Mouse (Mus musculus) heart, embryonic 16.5 days (tissue): ENCODE results near the gene Rassf2. TPM values are rescaled to one million over a fixed set of nuclear protein-coding genes. Genes with fewer than 3 reads are reported as not detected.

Experiments used
- ATAC-seq: fragments of 200-750 bp; cut with Nextera tagmentation; replicated peaks from 2 replicates; pipeline ENCODE4 v1.8.0; 2017; ENCODE audit warnings: moderate number of reproducible peaks; ENCODE audit not compliant: insufficient read depth, low FRiP score; ENCODE audit errors: extremely low read depth
- H3K27ac ChIP-seq: fragments of 300-500 bp; sonication (generic); 2 replicates; pipeline ENCODE4 v1.5.1; 2014; ENCODE audit warnings: mild to moderate bottlenecking, low read length, control low read depth, moderate library complexity
- H3K27me3 ChIP-seq: fragments of 300-500 bp; sonication (generic); 2 replicates; pipeline ENCODE4 v1.6.1; 2014; ENCODE audit warnings: low read length, mixed read lengths; ENCODE audit not compliant: control insufficient read depth, insufficient read depth
- H3K36me3 ChIP-seq: fragments of 300-500 bp; sonication (generic); 2 replicates; pipeline ENCODE4 v1.6.1; 2014; ENCODE audit not compliant: control insufficient read depth, insufficient read depth
- H3K4me1 ChIP-seq: fragments of 300-500 bp; sonication (generic); 2 replicates; pipeline ENCODE4 v1.6.1; 2014; ENCODE audit warnings: low read length, mixed read lengths; ENCODE audit not compliant: control insufficient read depth, insufficient read depth
- H3K4me2 ChIP-seq: fragments of 300-500 bp; sonication (generic); 2 replicates; pipeline ENCODE4 v1.6.1; 2014; ENCODE audit warnings: low read depth, mild to moderate bottlenecking, control low read depth, low read length
- H3K4me3 ChIP-seq: fragments of 300-500 bp; sonication (generic); 2 replicates; pipeline ENCODE4 v1.5.1; 2014; ENCODE audit warnings: mild to moderate bottlenecking, control low read depth, low read length
- H3K9ac ChIP-seq: fragments of 300-500 bp; sonication (generic); 2 replicates; pipeline ENCODE4 v1.6.1; 2014; ENCODE audit warnings: low read length, control low read depth
- H3K9me3 ChIP-seq: fragments of 300-500 bp; sonication (generic); replicated peaks from 2 replicates; pipeline ENCODE4 v1.6.1; 2016; ENCODE audit warnings: low read length; ENCODE audit not compliant: control insufficient read depth
- WGBS: fragments of 180-500 bp; shearing (Covaris S2); extraction: QIAGEN DNeasy Blood & Tissue Kit; methylation state at CpG from one replicate; pipeline ENCODE4 v1.1.7; 2014; 5-methylcytosine and 5-hydroxymethylcytosine counted together
- polyA plus RNA-seq: library from polyadenylated mRNA; unstranded; fragments of >200 nt; fragmentation: Nextera tagmentation; extraction: Ambion mirVana; gene quantifications from 2 replicates; pipeline ENCODE4 v1.2.1, GENCODE M21; 2015

Rassf2 gene
- polyA plus RNA-seq, 1 experiment from 2014 or later: 12.5 TPM

- 45% methylated on average over 5 of the region's 5 CpGs for WGBS
- no peak overlapping the region for H3K27ac ChIP-seq
These were observed 2.0 kb downstream of the Rassf2 start for GRCm38 (mm10) chr2:132028107-132028506.

GRCm38 (mm10) chr2:132027366-132027765 is 2.7 kb downstream of the Rassf2 start:
- Histone ChIP-seq H3K27ac (no peak overlapping the region), H3K9ac (no peak overlapping the region), H3K4me3 (no peak overlapping the region), H3K4me1 (peaks cover 15% of the 10 kb centered on the region), H3K4me2 (peak overlapping the region; percentile 98), H3K9me3 (no peaks in the 10 kb centered on the region), H3K27me3 (0 out of 2 replicates have a peak, but pooled peaks cover 5% of the 10 kb centered on the region), H3K36me3 (no peaks in the 10 kb centered on the region)
- 48% methylated on average over 5 of the region's 5 CpGs for WGBS
- no peak for ATAC-seq

More at GRCm38 (mm10) chr2:132028107-132028506, 2.0 kb downstream of the Rassf2 start:
- Histone ChIP-seq H3K4me1 (peaks cover 15% of the 10 kb centered on the region), H3K9ac (no peak overlapping the region; the same call in 1 of the 2 replicates), H3K4me3 (peak overlapping the region; percentile 74), H3K9me3 (no peaks in the 10 kb centered on the region), H3K27me3 (0 out of 2 replicates have a peak, but pooled peaks cover 5% of the 10 kb centered on the region), H3K4me2 (peak overlapping the region; percentile 98), H3K36me3 (no peaks in the 10 kb centered on the region)
- no peak for ATAC-seq

- Histone ChIP-seq H3K9ac (no peak overlapping the region), H3K9me3 (no peaks in the 10 kb centered on the region), H3K36me3 (no peaks in the 10 kb centered on the region), H3K4me1 (peaks cover 17% of the 10 kb centered on the region), H3K4me3 (no peak overlapping the region), H3K4me2 (no peak overlapping the region), H3K27me3 (0 out of 2 replicates have a peak, but pooled peaks cover 5% of the 10 kb centered on the region), H3K27ac (no peak overlapping the region)
- 82% methylated on average over 4 of the region's 4 CpGs for WGBS
- ATAC-seq: no peak
These were observed 6.0 kb downstream of the Rassf2 start for GRCm38 (mm10) chr2:132024028-132024427.

GRCm38 (mm10) chr2:132022621-132023020 is 7.4 kb downstream of the Rassf2 start:
- H3K9me3 ChIP-seq: no peaks in the 10 kb centered on the region
- WGBS: 65% methylated on average over 8 of the region's 8 CpGs
- H3K36me3 ChIP-seq: no peaks in the 10 kb centered on the region
- H3K4me3 ChIP-seq: no peak overlapping the region
- no peaks in the 10 kb centered on the region for H3K27me3 ChIP-seq
- no peak overlapping the region for H3K9ac ChIP-seq
- H3K27ac ChIP-seq: peak overlapping the region; percentile 52
- no peak for ATAC-seq
- no peak overlapping the region for H3K4me2 ChIP-seq
- H3K4me1 ChIP-seq: peaks cover 16% of the 10 kb centered on the region

- H3K27me3 ChIP-seq: no peaks in the 10 kb centered on the region
- no peak overlapping the region for H3K4me3 ChIP-seq
- no peak overlapping the region for H3K4me2 ChIP-seq
- 58% methylated on average over 4 of the region's 4 CpGs for WGBS
- peaks cover 12% of the 10 kb centered on the region for H3K4me1 ChIP-seq
- ATAC-seq: no peak
- no peaks in the 10 kb centered on the region for H3K36me3 ChIP-seq
- H3K27ac ChIP-seq: peak overlapping the region; percentile 72
- H3K9ac ChIP-seq: no peak overlapping the region
- H3K9me3 ChIP-seq: no peaks in the 10 kb centered on the region
These were observed 8.4 kb downstream of the Rassf2 start for GRCm38 (mm10) chr2:132021616-132022015.

- Histone ChIP-seq H3K4me3 (peak overlapping the region; percentile 21; the same call in 1 of the 2 replicates), H3K27me3 (no peaks in the 10 kb centered on the region), H3K36me3 (no peaks in the 10 kb centered on the region), H3K9ac (peak overlapping the region; percentile 6; the same call in 1 of the 2 replicates), H3K4me1 (peaks cover 12% of the 10 kb centered on the region), H3K9me3 (no peaks in the 10 kb centered on the region), H3K27ac (peak overlapping the region; percentile 72), H3K4me2 (peak overlapping the region; percentile 41)
- peak; percentile 45; the same call in 1 of the 2 replicates for ATAC-seq
- 40% methylated on average over 5 of the region's 5 CpGs for whole genome bisulfite sequencing
These were observed 9.0 kb downstream of the Rassf2 start for GRCm38 (mm10) chr2:132020991-132021541.

GRCm38 (mm10) chr2:132020420-132020819 is 9.6 kb downstream of the Rassf2 start:
- ATAC-seq: no peak
- WGBS: 74% methylated on average over 7 of the region's 7 CpGs
- H3K36me3 ChIP-seq: no peaks in the 10 kb centered on the region
- peak overlapping the region; percentile 21; the same call in 1 of the 2 replicates for H3K4me3 ChIP-seq
- H3K27me3 ChIP-seq: no peaks in the 10 kb centered on the region
- peaks cover 12% of the 10 kb centered on the region for H3K4me1 ChIP-seq
- no peaks in the 10 kb centered on the region for H3K9me3 ChIP-seq
- peak overlapping the region; percentile 41 for H3K4me2 ChIP-seq
- peak overlapping the region; percentile 72 for H3K27ac ChIP-seq
- peak overlapping the region; percentile 6; the same call in 1 of the 2 replicates for H3K9ac ChIP-seq

- H3K4me2 ChIP-seq: peak overlapping the region; percentile 17; the same call in 1 of the 2 replicates
- H3K27me3 ChIP-seq: no peaks in the 10 kb centered on the region
- ATAC-seq: no peak
- no peak overlapping the region for H3K4me3 ChIP-seq
- H3K4me1 ChIP-seq: peaks cover 10% of the 10 kb centered on the region
- H3K27ac ChIP-seq: peak overlapping the region; percentile 72; the same call in 1 of the 2 replicates
- H3K9ac ChIP-seq: no peak overlapping the region
- H3K9me3 ChIP-seq: no peaks in the 10 kb centered on the region
- 73% methylated on average over 3 of the region's 3 CpGs for WGBS
- H3K36me3 ChIP-seq: no peaks in the 10 kb centered on the region
These were observed 10.7 kb downstream of the Rassf2 start for GRCm38 (mm10) chr2:132019372-132019811.

- ATAC-seq: no peak
- Histone ChIP-seq H3K4me3 (no peak overlapping the region), H3K4me1 (peaks cover 10% of the 10 kb centered on the region), H3K9ac (no peak overlapping the region), H3K9me3 (no peaks in the 10 kb centered on the region), H3K27me3 (no peaks in the 10 kb centered on the region), H3K36me3 (no peaks in the 10 kb centered on the region), H3K27ac (no peak overlapping the region), H3K4me2 (no peak overlapping the region)
- WGBS: 48% methylated on average over 4 of the region's 4 CpGs
These were observed 11.9 kb downstream of the Rassf2 start for GRCm38 (mm10) chr2:132018156-132018555.
